Mouse (Mus musculus) lung, postnatal 0 days (tissue): ENCODE data around the gene Sntb2.
A peak's percentile ranks its signal among the peaks of the same experiment; 100 is the strongest.

Source experiments
- CTCF ChIP-seq: IDR thresholded peaks from 2 replicates; pipeline ENCODE4 v1.5.1; 2016; ENCODE audit warnings: antibody characterized with exemption, mild to moderate bottlenecking
- EP300 ChIP-seq: IDR thresholded peaks from 2 replicates; pipeline ENCODE4 v1.6.1; 2016; ENCODE audit warnings: antibody characterized with exemption, mild to moderate bottlenecking, control low read depth

DNA sequence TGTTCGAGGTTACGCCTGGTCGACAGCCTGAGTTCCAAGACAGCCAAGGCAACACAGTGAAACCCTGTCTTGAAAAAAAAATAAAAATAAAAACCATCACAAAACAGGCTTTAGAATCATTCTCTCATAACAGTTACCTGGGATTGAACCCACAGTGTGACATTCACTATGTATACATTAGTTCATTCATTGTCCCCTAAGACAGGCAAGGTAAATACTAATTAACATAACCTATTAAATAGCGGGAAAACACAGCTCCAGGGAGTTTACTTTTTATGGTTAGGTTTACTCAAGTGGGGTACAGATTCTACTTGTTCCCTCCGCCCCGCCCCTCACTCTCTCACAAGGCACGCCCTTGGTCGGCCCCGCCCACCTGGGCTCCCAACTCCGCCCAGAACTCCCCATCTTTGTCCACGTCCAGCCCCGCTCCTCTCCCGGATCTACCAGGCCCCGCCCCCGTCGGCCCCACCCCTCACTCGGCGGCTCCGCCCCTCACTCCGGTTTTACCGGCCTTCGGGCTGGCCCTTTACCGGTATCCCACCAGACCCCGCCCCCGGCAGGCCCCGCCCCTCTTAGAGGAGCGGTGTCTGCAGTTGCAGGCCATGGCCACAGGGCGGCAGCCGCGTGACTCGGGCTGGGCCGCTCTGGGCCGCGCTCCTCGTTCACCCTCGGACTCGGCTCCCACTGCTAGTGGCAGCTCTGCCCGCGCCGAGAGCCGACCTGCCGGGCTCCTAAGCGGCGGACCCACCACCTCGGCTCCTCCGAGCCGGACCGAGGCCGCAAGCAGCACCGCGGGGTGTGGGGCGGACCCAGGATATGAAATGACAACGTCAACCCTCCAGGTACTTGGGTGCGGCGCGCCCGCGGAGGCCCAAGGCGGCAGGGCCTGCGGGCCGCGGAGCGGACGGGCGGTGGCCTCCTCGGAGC, 95.4 kb downstream of the Sntb2 start, which contains the start of gene Vps4a:
- TF ChIP-seq CTCF (peak; percentile 93), EP300 (no peak)
